Mouse (Mus musculus): ENCODE measurements around the gene Lipt2.

DNA sequence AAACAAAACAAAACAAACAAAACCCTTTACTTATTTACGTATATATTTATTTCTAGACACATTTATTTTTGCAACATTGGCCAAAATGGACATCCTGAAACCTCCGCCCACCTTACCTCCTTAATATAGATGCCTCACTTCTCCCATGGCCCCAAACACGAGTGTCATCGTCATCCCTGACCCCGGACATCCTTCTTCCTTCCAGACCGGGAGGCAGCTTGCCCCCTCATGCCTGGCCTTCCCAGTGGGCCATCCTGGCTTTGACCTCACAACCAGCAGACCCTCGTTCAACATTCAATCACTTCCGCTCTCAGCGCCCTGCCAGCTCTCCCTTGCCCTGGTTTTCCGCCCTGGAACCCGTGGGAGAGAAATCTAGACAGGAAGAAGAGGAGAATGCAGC is 8.5 kb upstream of the Lipt2 start:
- TF ChIP-seq CTCF (conservative IDR thresholded peaks at IDR 0.05; ENCODE audit: low read length) = no peak
- no peak for TF ChIP-seq NANOG (IDR thresholded peaks at IDR 0.05; ENCODE audit: borderline replicate concordance, low read length)

Data from E14TG2a.4 (cell line).